30 mouse cellular contexts compared by ENCODE assay signal in genomic region chr16:4627105-4627504, GRCm38 (mm10). TPM values are rescaled to one million over a fixed set of nuclear protein-coding genes. Genes with fewer than 3 reads are reported as not detected.
DNase-seq lines count a peak whose midpoint lies in the region; ATAC-seq and TF ChIP-seq lines count a peak whose summit lies in the region.
"Had no signal": no experiment of that assay in that cellular context is flagged by ENCODE, and none has a peak within 500 bp of the region (broad histone marks: within the 10 kb centered on the region; RNA-seq: fewer than 3 reads in every experiment).

No protein-coding gene starts in this region.

- 71% methylated on average over 6 of the region's 6 CpGs for WGBS in heart, adult 2 months
- WGBS in heart, embryonic 14.5 days: 62% methylated on average over 6 of the region's 6 CpGs
- 44% methylated on average over 6 of the region's 6 CpGs for WGBS in lung, embryonic 14.5 days

- no peaks in the 10 kb centered on the region for H3K36me3 ChIP-seq in heart, adult 2 months (ENCODE audit: control insufficient read depth, insufficient read depth, low read length)
- H3K36me3 ChIP-seq in heart, embryonic 14.5 days (ENCODE audit: control insufficient read depth, insufficient read depth, low read length): 0 out of 2 replicates have a peak, but pooled peaks cover 8% of the 10 kb centered on the region
- 0 out of 2 replicates have a peak, but pooled peaks cover 6% of the 10 kb centered on the region for H3K36me3 ChIP-seq in lung, embryonic 14.5 days (ENCODE audit: insufficient read depth)

- no peaks in the 10 kb centered on the region for H3K9me3 ChIP-seq in heart, embryonic 14.5 days (ENCODE audit: control insufficient read depth, low read length)
- H3K9me3 ChIP-seq in lung, embryonic 14.5 days (ENCODE audit: low read depth, low read length): no peaks in the 10 kb centered on the region
- H3K9me3 ChIP-seq: embryonic facial prominence, embryonic 12.5 days; G1E; hindbrain, embryonic 10.5 days; hindbrain, embryonic 15.5 days; megakaryocyte, embryonic 14.5 days; midbrain, embryonic 12.5 days; neural tube, embryonic 13.5 days had no signal

- no peak overlapping the region for H3K4me3 ChIP-seq in heart, adult 2 months
- H3K4me3 ChIP-seq in heart, embryonic 14.5 days (ENCODE audit: control insufficient read depth in 1 of 2, insufficient read depth in 1 of 2, low read depth in 1 of 2, low read length in 2 of 2): no peak overlapping the region
- no peak overlapping the region for H3K4me3 ChIP-seq in lung, embryonic 14.5 days (ENCODE audit: low read depth, low read length)
- H3K4me3 ChIP-seq: embryonic facial prominence, embryonic 12.5 days; hindbrain, embryonic 10.5 days; hindbrain, embryonic 15.5 days; megakaryocyte, embryonic 14.5 days; midbrain, embryonic 12.5 days; neural tube, embryonic 13.5 days had no signal

- TF ChIP-seq POLR2A in heart, adult 2 months (IDR thresholded peaks at IDR 0.05; ENCODE audit: insufficient read depth, low read depth, low read length): no peak

- no peak overlapping the region for H3K27ac ChIP-seq in heart, adult 2 months
- no peak overlapping the region for H3K27ac ChIP-seq in heart, embryonic 14.5 days (replicated peaks in 1 of 2; ENCODE audit: control insufficient read depth in 1 of 2, insufficient read depth in 1 of 2, low read depth in 2 of 2, low read length in 2 of 2)
- H3K27ac ChIP-seq in lung, embryonic 14.5 days (ENCODE audit: low read depth): no peak overlapping the region
- H3K27ac ChIP-seq: embryonic facial prominence, embryonic 12.5 days; hindbrain, embryonic 10.5 days; hindbrain, embryonic 15.5 days; liver, embryonic 14.5 days; midbrain, embryonic 12.5 days; neural tube, embryonic 13.5 days had no signal

- intact Hi-C loops in heart, adult 2 months (cut with DNase I): no loop called here

- H3K27me3 ChIP-seq in heart, adult 2 months (ENCODE audit: control insufficient read depth, insufficient read depth, low read length): no peaks in the 10 kb centered on the region
- no peaks in the 10 kb centered on the region for H3K27me3 ChIP-seq in heart, embryonic 14.5 days (ENCODE audit: control insufficient read depth, insufficient read depth, low read length)
- H3K27me3 ChIP-seq in lung, embryonic 14.5 days (ENCODE audit: insufficient read depth, low read length): no peaks in the 10 kb centered on the region
- H3K27me3 ChIP-seq: CH12.LX; embryonic facial prominence, embryonic 12.5 days; hindbrain, embryonic 15.5 days; megakaryocyte, embryonic 14.5 days; midbrain, embryonic 12.5 days; neural tube, embryonic 13.5 days; Patski had no signal

- peaks cover 1% of the 10 kb centered on the region; the same call in 1 of the 2 replicates for H3K79me2 ChIP-seq in heart, adult 2 months (replicated peaks; ENCODE audit: control insufficient read depth, insufficient read depth, low read length)

- TF ChIP-seq CTCF in heart, adult 2 months (IDR thresholded peaks at IDR 0.05): no peak
- TF ChIP-seq CTCF in lung, embryonic 14.5 days (IDR thresholded peaks at IDR 0.05; ENCODE audit: low read depth): no peak

- H3K4me1 ChIP-seq in heart, adult 2 months (ENCODE audit: control insufficient read depth, insufficient read depth, low read length): peaks cover 3% of the 10 kb centered on the region
- H3K4me1 ChIP-seq in heart, embryonic 14.5 days (ENCODE audit: control insufficient read depth in 2 of 2, insufficient read depth in 2 of 2, low read length in 2 of 2): peaks cover 8 to 25% of the 10 kb centered on the region in 2 experiments
- peaks cover 14% of the 10 kb centered on the region; the same call in 1 of the 2 replicates for H3K4me1 ChIP-seq in lung, embryonic 14.5 days (ENCODE audit: insufficient read depth)

- no peak overlapping the region for H3K9ac ChIP-seq in heart, adult 2 months (ENCODE audit: low read depth, low read length)
- H3K9ac ChIP-seq in heart, embryonic 14.5 days (ENCODE audit: low read length): 0 out of 2 replicates have a peak overlapping the region, but pooled peaks have one; percentile 19
- 0 out of 2 replicates have a peak overlapping the region, but pooled peaks have one; percentile 3 for H3K9ac ChIP-seq in lung, embryonic 14.5 days
- H3K9ac ChIP-seq: embryonic facial prominence, embryonic 12.5 days; hindbrain, embryonic 15.5 days; liver, embryonic 14.5 days; midbrain, embryonic 12.5 days; neural tube, embryonic 13.5 days had no signal

- no peak overlapping the region for H3K4me2 ChIP-seq in heart, embryonic 14.5 days (ENCODE audit: low read length)
- no peak overlapping the region for H3K4me2 ChIP-seq in lung, embryonic 14.5 days
- H3K4me2 ChIP-seq: embryonic facial prominence, embryonic 12.5 days; hindbrain, embryonic 15.5 days; midbrain, embryonic 12.5 days; neural tube, embryonic 13.5 days had no signal

- no peak for TF ChIP-seq EP300 in heart, adult 2 months (IDR thresholded peaks at IDR 0.05; ENCODE audit: insufficient read depth, low read depth, low read length)

- no peak for ATAC-seq in heart, embryonic 14.5 days (ENCODE audit: insufficient number of reproducible peaks, insufficient read depth, low FRiP score, low read depth)
- ATAC-seq in lung, embryonic 14.5 days (ENCODE audit: insufficient read depth): no peak
- ATAC-seq: forebrain, embryonic 14.5 days; inflammation-experienced regulatory T-cells, adult 6 months; Patski had no signal

- peak; percentile 89 for DNase-seq in heart, adult 11 months
- no peak for DNase-seq in heart, adult 2 months
- no peak for DNase-seq in heart, postnatal 4 days
- DNase-seq in lung, embryonic 14.5 days: no peak
- DNase-seq in lung, postnatal 10 days: no peak
- no peak for DNase-seq in urinary bladder, postnatal 25 days (ENCODE audit: low spot score)
- DNase-seq: adrenal gland, postnatal 14 days; cerebellum, adult 11-12 months; cerebellum, adult 9-11 months; embryo, embryonic 11 days; gastrocnemius, postnatal 25 days; kidney, adult 11 months; kidney, postnatal 14 days; liver; lung, adult 2 months; lung, postnatal 36 days; thymus, adult 2 months had no signal

RNA-seq across cellular contexts. Expression of gene Pam16, which starts 2.3 kb away (rescaled TPM):
- 100 to 1,000 TPM; 119 to 165 TPM for total RNA-seq in heart, adult 2 months (2021)
- polyA plus RNA-seq in heart, adult 2 months (2012; rRNA removed): 36.3 and 39.4 TPM in 2 replicates
- 157 and 165 TPM in 2 replicates for polyA plus RNA-seq in heart, embryonic 14.5 days (2014; fragmentation: Nextera tagmentation; extraction: Ambion mirVana)
- 10 to 100 TPM; 89.5 to 92.6 TPM for total RNA-seq in heart, postnatal 4 days (2021)
- 81.9 and 86.3 TPM in 2 replicates for polyA plus RNA-seq in lung, embryonic 14.5 days (2014; fragmentation: Nextera tagmentation; extraction: Ambion mirVana)

RNA-seq across cellular contexts. Expression of gene Vasn, which starts 12.6 kb away (rescaled TPM):
- total RNA-seq in heart, adult 2 months (2021): 10 to 100 TPM in 1 of 2 experiments, 1 to 10 TPM in 1; 9.2 to 10.5 TPM
- polyA plus RNA-seq in heart, adult 2 months (2012; rRNA removed): 23.9 and 24.2 TPM in 2 replicates
- 11.9 and 12.8 TPM in 2 replicates for polyA plus RNA-seq in heart, embryonic 14.5 days (2014; fragmentation: Nextera tagmentation; extraction: Ambion mirVana)
- total RNA-seq in heart, postnatal 4 days (2021): 10 to 100 TPM; 17.7 to 18.2 TPM
- polyA plus RNA-seq in lung, embryonic 14.5 days (2014; fragmentation: Nextera tagmentation; extraction: Ambion mirVana): 23.1 and 23.5 TPM in 2 replicates

RNA-seq across cellular contexts. Expression of gene Dnaja3, which starts 12.7 kb away (rescaled TPM):
- 100 to 1,000 TPM; 138 to 150 TPM for total RNA-seq in heart, adult 2 months (2021)
- polyA plus RNA-seq in heart, adult 2 months (2012; rRNA removed): 80.8 and 104 TPM in 2 replicates
- 68.9 and 70.3 TPM in 2 replicates for polyA plus RNA-seq in heart, embryonic 14.5 days (2014; fragmentation: Nextera tagmentation; extraction: Ambion mirVana)
- total RNA-seq in heart, postnatal 4 days (2021): 10 to 100 TPM; 82.7 to 84.7 TPM
- polyA plus RNA-seq in lung, embryonic 14.5 days (2014; fragmentation: Nextera tagmentation; extraction: Ambion mirVana): 58.7 and 59.3 TPM in 2 replicates

RNA-seq across cellular contexts. Expression of gene Glis2, which starts 32.6 kb away (rescaled TPM):
- total RNA-seq in heart, adult 2 months (2021): 10 to 100 TPM; 10.0 to 11.1 TPM
- polyA plus RNA-seq in heart, adult 2 months (2012; rRNA removed): 17.3 and 23.8 TPM in 2 replicates
- polyA plus RNA-seq in heart, embryonic 14.5 days (2014; fragmentation: Nextera tagmentation; extraction: Ambion mirVana): 17.8 and 21.4 TPM in 2 replicates
- total RNA-seq in heart, postnatal 4 days (2021): 10 to 100 TPM; 35.3 to 43.8 TPM
- 24.4 and 29.2 TPM in 2 replicates for polyA plus RNA-seq in lung, embryonic 14.5 days (2014; fragmentation: Nextera tagmentation; extraction: Ambion mirVana)

RNA-seq across cellular contexts. Expression of gene Coro7, which starts 52.5 kb away (rescaled TPM):
- total RNA-seq in heart, adult 2 months (2021): 10 to 100 TPM; 14.6 to 15.9 TPM
- 20.8 and 22.8 TPM in 2 replicates for polyA plus RNA-seq in heart, adult 2 months (2012; rRNA removed)
- polyA plus RNA-seq in heart, embryonic 14.5 days (2014; fragmentation: Nextera tagmentation; extraction: Ambion mirVana): 11.9 TPM in 2 replicates
- total RNA-seq in heart, postnatal 4 days (2021): 10 to 100 TPM; 24.1 to 26.5 TPM
- polyA plus RNA-seq in lung, embryonic 14.5 days (2014; fragmentation: Nextera tagmentation; extraction: Ambion mirVana): 13.1 and 15.1 TPM in 2 replicates
